Comparison of ENCODE assay signal across 8 mouse cellular contexts in genomic region chr1:192189056-192189455, GRCm38 (mm10). TPM values are rescaled to one million over a fixed set of nuclear protein-coding genes. Genes with fewer than 3 reads are reported as not detected.
A peak's percentile ranks its signal among the peaks of the same experiment; 100 is the strongest.
DNase-seq lines count a peak whose midpoint lies in the region; ATAC-seq lines count a peak whose summit lies in the region.

No protein-coding gene starts in this region.

- H3K4me3 ChIP-seq in neural tube, embryonic 14.5 days (ENCODE audit: low read depth, low read length), result no peak overlapping the region

- H3K27me3 ChIP-seq in neural tube, embryonic 14.5 days (ENCODE audit: control insufficient read depth, insufficient read depth, low read length), result peaks cover 9% of the 10 kb centered on the region
- H3K27me3 ChIP-seq in splenic B cell, adult 2 months (ENCODE audit: control insufficient read depth, insufficient read depth, low read length, poor library complexity, severe bottlenecking), result no peaks in the 10 kb centered on the region

- H3K27ac ChIP-seq in neural tube, embryonic 14.5 days (ENCODE audit: low read depth, low read length), result no peak overlapping the region

- intact Hi-C loops in gastrocnemius, postnatal 36 days (cut with DNase I), result no loop called here
- intact Hi-C loops in left cerebral cortex, postnatal 4 days (cut with DNase I), result loop anchor here (2.0 to 10.0 kb wide), 2 partner anchors 524 to 936 kb away; no protein-coding TSS in a partner anchor

- DNase-seq in gastrocnemius, adult 18-20 months (ENCODE audit: low spot score), result peak; percentile 27
- DNase-seq in gastrocnemius, postnatal 36 days, result no peak
- DNase-seq in neural tube, embryonic 10.5 days (ENCODE audit: extremely low spot score, low spot score), result no peak
- peak; percentile 69 for DNase-seq in embryo, embryonic 11 days
- DNase-seq in left cerebral cortex, postnatal 4 days, result peak; percentile 49
- peak; percentile 47 for DNase-seq in splenic B cell, adult 2 months (ENCODE audit: low read depth, low spot score)
- DNase-seq in c-Kit-positive CD71-positive TER-119-positive erythroid progenitor cells, embryonic 14.5 days (ENCODE audit: low spot score), result no peak

- ATAC-seq in neural tube, embryonic 14.5 days (ENCODE audit: low read depth), result peak; percentile 39; the same call in 1 of the 2 replicates

- H3K9me3 ChIP-seq in neural tube, embryonic 14.5 days (ENCODE audit: control insufficient read depth, low read length), result no peaks in the 10 kb centered on the region

- H3K4me2 ChIP-seq in neural tube, embryonic 14.5 days (ENCODE audit: low read depth, low read length), result no peak overlapping the region

- H3K36me3 ChIP-seq in neural tube, embryonic 14.5 days (ENCODE audit: control insufficient read depth, insufficient read depth, low read length), result no peaks in the 10 kb centered on the region
- no peaks in the 10 kb centered on the region for H3K36me3 ChIP-seq in splenic B cell, adult 2 months (ENCODE audit: control insufficient read depth, insufficient read depth, low read length, poor library complexity, severe bottlenecking)

- no peak overlapping the region for H3K9ac ChIP-seq in neural tube, embryonic 14.5 days (replicated peaks; ENCODE audit: low read depth, low read length)

- 6% methylated on average over 4 of the region's 4 CpGs for WGBS in neural tube, embryonic 14.5 days

- 0 out of 2 replicates have a peak, but pooled peaks cover 2% of the 10 kb centered on the region for H3K4me1 ChIP-seq in neural tube, embryonic 14.5 days (ENCODE audit: control insufficient read depth, insufficient read depth, low read length)

RNA-seq across cellular contexts. Expression of gene Kcnh1, which starts 1.5 kb away (rescaled TPM):
- total RNA-seq in gastrocnemius, adult 18-20 months (2021), result under 1 TPM in 1 of 2 experiments, not detected in 1; 0.05 TPM
- total RNA-seq in gastrocnemius, postnatal 36 days (2021), result not detected
- polyA plus RNA-seq in neural tube, embryonic 14.5 days (2014; fragmentation: Nextera tagmentation; extraction: Ambion mirVana), result 3.1 and 4.2 TPM in 2 replicates
- 10 to 100 TPM; 19.7 to 20.1 TPM for total RNA-seq in left cerebral cortex, postnatal 4 days (2021)

RNA-seq across cellular contexts. Expression of gene Rcor3, which starts 51.2 kb away (rescaled TPM):
- 10 to 100 TPM; 25.3 to 32.8 TPM for total RNA-seq in gastrocnemius, adult 18-20 months (2021)
- total RNA-seq in gastrocnemius, postnatal 36 days (2021), result 10 to 100 TPM; 21.0 to 21.9 TPM
- 47.2 and 55.7 TPM in 2 replicates for polyA plus RNA-seq in neural tube, embryonic 14.5 days (2014; fragmentation: Nextera tagmentation; extraction: Ambion mirVana)
- total RNA-seq in left cerebral cortex, postnatal 4 days (2021), result 10 to 100 TPM; 58.1 to 69.2 TPM

Comparison
In these comparisons a context has a peak if more than half of its experiments do, and no peak if none do; other contexts are left out.
1. DNase-seq: peak in gastrocnemius, adult 18-20 months (single experiment), embryo, embryonic 11 days (single experiment), left cerebral cortex, postnatal 4 days (single experiment) and splenic B cell, adult 2 months (single experiment); none in gastrocnemius, postnatal 36 days (0 of 2), neural tube, embryonic 10.5 days (single experiment) and c-Kit-positive CD71-positive TER-119-positive erythroid progenitor cells, embryonic 14.5 days (single experiment).
2. RNA of gene Kcnh1, which starts 1.5 kb away (total RNA-seq): 19.7 to 20.1 TPM in left cerebral cortex, postnatal 4 days; 0.05 TPM in gastrocnemius, adult 18-20 months and not detected in gastrocnemius, postnatal 36 days; every median in the first group is over 10 times any median in the second.